Mouse (Mus musculus) olfactory bulb, adult 2 months (tissue): ENCODE results near the gene Tmem258. TPM values are rescaled to one million over a fixed set of nuclear protein-coding genes. Genes with fewer than 3 reads are reported as not detected.

Source experiments
- H3K27ac ChIP-seq: fragments of 200-500 bp; 2 replicates; pipeline ENCODE4 v1.5.1; 2012; ENCODE audit warnings: low read depth, low read length; ENCODE audit not compliant: insufficient read depth
- H3K4me1 ChIP-seq: fragments of 200-500 bp; 2 replicates; pipeline ENCODE4 v1.6.1; 2012; ENCODE audit warnings: low read length; ENCODE audit not compliant: control insufficient read depth, insufficient read depth
- H3K4me3 ChIP-seq: fragments of 200-500 bp; 2 replicates; pipeline ENCODE4 v1.5.1; 2012; ENCODE audit warnings: mild to moderate bottlenecking, low read depth, low read length, moderate library complexity; ENCODE audit not compliant: insufficient read depth
- CTCF ChIP-seq: fragments of 200-500 bp; IDR thresholded peaks from 2 replicates; pipeline ENCODE4 v1.5.1; 2012; ENCODE audit warnings: low read depth, mild to moderate bottlenecking, low read length, moderate library complexity; ENCODE audit not compliant: insufficient read depth
- POLR2A ChIP-seq: fragments of 200-500 bp; IDR thresholded peaks from 2 replicates; pipeline ENCODE4 v1.6.1; 2012; ENCODE audit warnings: mild to moderate bottlenecking, low read depth, low read length, moderate library complexity; ENCODE audit not compliant: insufficient read depth
- WGBS: fragments of 180-500 bp; shearing (Covaris S2); methylation state at CpG from one replicate; pipeline ENCODE4 v1.1.7; 2018; 5-methylcytosine and 5-hydroxymethylcytosine counted together
- polyA plus RNA-seq: library from polyadenylated mRNA; stranded (reverse); fragments of >200 nt; gene quantifications from 2 replicates; pipeline ENCODE4 v1.2.4, GENCODE M21; 2012; ENCODE audit warnings: low replicate concordance; ENCODE audit not compliant: missing spikeins, insufficient read depth, insufficient read length

Tmem258 gene
- polyA plus RNA-seq, 1 experiment: not detected

DNA sequence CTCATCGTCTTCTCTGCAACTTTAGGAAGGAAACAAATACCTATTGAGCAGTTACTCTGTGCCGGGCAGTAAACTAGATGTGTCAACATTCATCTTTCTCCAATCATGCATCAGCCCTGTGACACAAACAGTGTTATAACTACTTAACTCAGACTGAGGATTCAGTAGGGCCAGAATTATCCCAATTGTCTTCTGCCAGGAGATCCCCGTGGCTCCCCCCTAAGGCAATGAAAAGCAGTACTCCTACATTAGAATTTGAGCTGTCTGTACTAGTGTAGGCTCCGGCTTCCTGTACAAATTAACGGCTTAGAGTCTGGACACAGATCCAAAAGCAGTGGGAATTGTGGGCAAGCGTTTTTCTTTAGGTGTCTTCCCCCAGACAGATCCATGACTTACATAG is 1.2 kb downstream of the Tmem258 start:
- Histone ChIP-seq H3K4me3 (no peak overlapping the region), H3K27ac (no peak overlapping the region)

DNA sequence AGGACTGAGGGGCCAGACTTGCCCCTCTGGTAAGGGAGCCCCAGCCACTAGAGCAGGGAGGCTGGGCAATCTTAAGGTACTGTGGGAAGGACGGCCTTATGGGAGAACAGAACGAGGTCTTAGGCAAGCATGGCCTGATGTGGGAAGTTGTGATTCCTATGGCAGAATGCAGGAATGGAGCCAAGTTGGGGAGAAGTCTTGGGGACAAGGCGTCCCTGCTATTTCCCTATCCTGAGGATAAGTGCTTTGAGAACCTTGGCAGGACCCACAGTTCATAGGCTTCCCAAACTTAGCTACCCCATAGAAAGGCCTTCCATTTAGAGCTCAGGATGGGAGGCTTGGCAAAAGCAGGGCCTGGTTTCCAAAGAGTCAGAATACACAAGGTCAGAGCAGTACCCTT is 5.0 kb downstream of the Tmem258 start:
- no peak overlapping the region for H3K4me3 ChIP-seq
- 91% methylated on average over 3 of the region's 3 CpGs for WGBS
- TF ChIP-seq POLR2A (no peak), CTCF (no peak)
- no peak overlapping the region for H3K27ac ChIP-seq
- no peaks in the 10 kb centered on the region for H3K4me1 ChIP-seq

More for the DNA sequence above, 1.2 kb downstream of the Tmem258 start:
- WGBS: 55% methylated on average over 6 of the region's 6 CpGs
- H3K4me1 ChIP-seq: no peaks in the 10 kb centered on the region
- TF ChIP-seq POLR2A: no peak
- TF ChIP-seq CTCF: no peak

DNA sequence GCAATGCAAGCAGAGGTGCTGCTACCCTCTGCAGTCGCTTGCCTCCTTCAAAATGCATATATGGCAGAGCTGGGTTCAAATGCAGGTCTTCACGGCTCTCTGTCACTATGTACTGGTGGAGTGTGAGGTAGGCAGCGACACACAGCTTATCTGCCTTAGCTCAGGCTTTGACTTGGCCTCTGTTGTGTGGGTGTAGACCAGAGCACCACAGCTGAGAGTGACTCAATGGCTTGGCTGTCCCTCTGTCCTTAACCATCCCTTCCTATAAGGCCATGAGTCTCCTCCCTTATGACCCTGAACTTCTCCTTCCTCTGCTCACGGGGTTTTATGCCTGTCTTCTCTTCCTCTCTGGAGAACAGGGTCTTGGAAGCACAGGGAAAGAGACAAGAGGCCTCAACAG is 7.1 kb downstream of the Tmem258 start:
- Histone ChIP-seq H3K27ac (no peak overlapping the region), H3K4me3 (no peak overlapping the region), H3K4me1 (no peaks in the 10 kb centered on the region)
- TF ChIP-seq CTCF (no peak), POLR2A (no peak)
- 84% methylated on average over 4 of the region's 4 CpGs for WGBS

DNA sequence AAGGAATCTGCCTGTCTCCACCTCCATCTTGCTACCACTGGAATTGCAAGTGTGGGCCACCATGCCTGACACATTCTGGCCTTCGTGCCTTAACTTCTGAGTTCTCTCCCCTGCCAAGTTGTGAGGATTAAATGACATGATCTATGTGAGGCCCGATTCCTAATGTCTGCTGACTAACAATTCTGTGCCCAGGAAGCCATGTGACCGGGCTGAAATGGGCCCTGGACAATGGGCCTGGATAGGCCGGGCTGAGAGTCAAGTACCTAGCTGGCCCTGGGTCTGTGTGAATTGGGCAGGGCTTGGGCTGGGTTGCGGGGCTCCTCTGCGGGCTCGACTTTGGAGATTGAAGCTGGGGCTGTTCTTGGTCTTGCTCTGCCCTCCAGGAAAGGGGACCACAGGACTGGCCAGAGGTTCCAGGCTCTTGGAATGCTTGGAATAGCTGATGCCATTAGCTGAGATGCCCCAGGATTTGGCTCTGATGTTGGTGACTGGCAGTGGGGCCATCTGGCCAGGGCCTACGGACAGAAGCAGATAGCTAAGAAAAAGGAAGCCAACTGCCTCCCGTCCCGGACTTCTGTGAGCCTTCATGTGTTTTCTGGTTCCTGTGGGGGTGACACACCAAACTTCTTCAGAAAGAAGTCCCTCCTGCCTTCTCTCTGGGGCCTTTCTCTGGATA is 10.1 kb downstream of the Tmem258 start:
- TF ChIP-seq POLR2A: no peak
- no peak for TF ChIP-seq CTCF
- Histone ChIP-seq H3K4me3 (no peak overlapping the region), H3K27ac (no peak overlapping the region), H3K4me1 (no peaks in the 10 kb centered on the region)
- 86% methylated on average over 10 of the region's 10 CpGs for WGBS

DNA sequence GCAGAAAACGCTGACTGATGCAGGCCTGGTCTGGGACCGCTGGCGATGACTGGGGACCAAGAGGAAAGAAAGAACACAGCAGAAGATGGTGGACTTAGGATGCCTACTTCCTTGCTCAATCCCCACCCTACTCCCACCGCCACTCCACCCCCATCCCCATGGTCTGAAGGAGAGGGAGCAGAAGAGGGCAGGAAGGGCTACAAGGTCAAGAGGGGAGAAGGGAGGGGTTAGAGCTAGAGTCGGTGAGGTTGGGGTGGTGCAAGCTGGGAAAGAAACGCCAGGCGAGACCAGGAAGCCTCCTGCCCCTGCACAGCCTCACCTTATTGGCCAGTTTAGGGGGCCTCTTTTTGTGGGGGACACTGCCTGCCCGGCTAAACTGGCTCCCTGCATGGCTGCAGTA is 12.3 kb downstream of the Tmem258 start:
- TF ChIP-seq POLR2A: no peak
- no peak overlapping the region for H3K27ac ChIP-seq
- 89% methylated on average over 8 of the region's 8 CpGs for WGBS
- no peak overlapping the region for H3K4me3 ChIP-seq
- H3K4me1 ChIP-seq: no peaks in the 10 kb centered on the region

DNA sequence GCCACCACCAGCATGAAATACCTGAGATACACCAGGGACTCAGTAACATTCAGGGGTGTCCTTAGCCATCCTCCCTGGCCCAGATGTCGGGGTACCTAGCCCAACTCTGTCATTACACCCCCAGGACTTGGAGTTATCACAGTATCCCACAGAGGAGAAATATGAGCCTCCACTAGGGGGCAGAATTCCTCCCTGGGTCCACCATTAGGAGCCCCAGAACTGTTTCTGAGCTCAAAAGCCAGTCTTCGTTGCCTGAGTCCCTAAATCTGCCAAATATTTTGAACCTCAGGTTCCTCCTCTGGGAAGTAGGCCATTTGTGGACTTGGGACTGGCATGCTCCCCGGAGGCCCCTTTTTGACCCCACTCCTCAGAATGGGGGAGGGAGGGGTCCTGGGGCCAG is 15.3 kb downstream of the Tmem258 start:
- H3K27ac ChIP-seq: no peak overlapping the region
- no peaks in the 10 kb centered on the region for H3K4me1 ChIP-seq
- H3K4me3 ChIP-seq: no peak overlapping the region
- 35% methylated on average over 3 of the region's 3 CpGs for WGBS
- TF ChIP-seq POLR2A (no peak), CTCF (no peak)

DNA sequence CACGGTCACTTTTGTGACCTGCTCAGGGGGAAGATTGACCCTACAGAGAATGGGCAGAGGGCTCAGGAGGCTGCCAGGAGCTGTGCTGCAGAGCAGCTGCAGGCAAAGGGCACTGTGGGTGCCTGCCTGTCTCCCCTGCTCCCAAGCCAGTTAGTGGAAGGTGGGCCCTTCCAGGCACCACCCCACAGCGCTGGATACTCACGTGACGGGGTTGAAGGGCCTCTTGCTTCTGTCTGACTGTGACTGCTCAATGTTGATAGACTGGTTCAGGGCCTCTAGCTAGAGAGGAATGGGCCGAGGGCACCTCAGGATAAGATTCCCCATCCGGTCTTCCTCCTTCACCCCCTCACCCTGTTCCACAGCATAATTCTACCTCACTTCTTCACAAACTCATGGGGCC is 15.8 kb downstream of the Tmem258 start:
- Histone ChIP-seq H3K4me1 (no peaks in the 10 kb centered on the region), H3K27ac (no peak overlapping the region), H3K4me3 (no peak overlapping the region)
- 77% methylated on average over 6 of the region's 6 CpGs for WGBS
- TF ChIP-seq POLR2A (no peak), CTCF (no peak)

DNA sequence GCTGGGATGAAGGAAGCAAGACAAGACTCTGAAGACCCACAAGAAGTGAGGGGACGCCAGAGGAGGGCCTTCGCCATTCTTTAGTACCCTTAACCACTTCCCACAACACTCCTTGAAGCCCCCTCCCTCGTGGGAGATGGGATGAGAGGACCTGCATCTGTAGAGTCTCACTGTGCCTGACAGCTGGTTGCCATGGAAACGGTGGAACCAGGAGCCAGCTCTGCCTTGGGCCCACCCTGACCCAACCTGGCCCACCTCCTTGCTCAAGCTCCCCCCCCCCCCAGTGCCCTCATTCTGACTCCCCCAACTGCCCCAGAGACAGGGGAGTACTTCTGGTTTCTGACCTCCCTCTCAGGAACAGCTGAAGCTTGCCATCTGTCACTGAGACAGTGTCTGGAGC is 17.8 kb downstream of the Tmem258 start:
- Histone ChIP-seq H3K4me1 (no peaks in the 10 kb centered on the region), H3K27ac (no peak overlapping the region), H3K4me3 (no peak overlapping the region)
- TF ChIP-seq POLR2A (no peak), CTCF (no peak)
- 71% methylated on average over 4 of the region's 4 CpGs for WGBS

DNA sequence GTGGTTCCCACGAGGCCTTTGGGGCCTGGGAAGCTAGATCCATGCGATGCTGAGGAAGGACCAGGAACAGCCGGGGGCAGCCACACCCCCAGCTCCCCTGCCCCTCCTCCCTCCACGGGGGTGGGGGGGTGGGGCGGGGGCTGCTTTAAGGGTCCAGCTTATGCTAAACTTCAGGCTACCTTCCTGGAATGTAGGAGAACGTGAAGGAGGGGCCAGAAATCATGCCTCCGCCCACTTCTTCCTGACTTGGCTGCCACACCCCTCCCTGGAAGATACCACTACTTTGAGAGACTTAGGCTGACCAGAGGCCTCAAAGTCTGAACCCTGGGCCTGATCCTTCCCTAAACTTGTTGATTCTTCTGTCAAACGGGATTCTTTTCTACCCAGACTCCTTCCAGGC is 18.8 kb downstream of the Tmem258 start:
- no peak for TF ChIP-seq POLR2A
- Histone ChIP-seq H3K27ac (no peak overlapping the region), H3K4me1 (no peaks in the 10 kb centered on the region), H3K4me3 (no peak overlapping the region)
- 57% methylated on average over 8 of the region's 8 CpGs for WGBS

DNA sequence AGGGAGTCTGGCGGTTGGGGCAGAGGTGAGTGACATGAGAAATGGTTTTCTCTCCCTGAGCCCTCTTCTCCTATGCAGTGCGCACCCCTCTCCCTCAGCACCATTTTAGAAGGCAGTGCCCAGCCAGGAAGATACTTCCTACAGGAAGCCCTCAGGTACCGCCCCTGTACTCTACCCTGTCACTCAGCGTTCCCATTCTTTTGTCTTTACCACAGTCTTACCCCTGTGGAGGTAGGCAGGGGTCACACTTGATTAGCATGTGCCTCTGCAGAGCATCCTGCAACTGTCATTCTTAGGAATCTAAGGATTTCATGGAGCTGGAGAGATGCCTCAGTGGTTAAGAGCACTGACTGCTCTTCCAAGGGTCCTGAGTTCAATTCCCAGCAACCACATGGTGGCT is 19.7 kb downstream of the Tmem258 start:
- Histone ChIP-seq H3K4me3 (no peak overlapping the region), H3K27ac (no peak overlapping the region), H3K4me1 (no peaks in the 10 kb centered on the region)
- WGBS: 81% methylated on average over 4 of the region's 4 CpGs
- TF ChIP-seq POLR2A (no peak), CTCF (no peak)
